Mouse (Mus musculus): ENCODE results near the gene Nfkbil1. TPM values are rescaled to one million over a fixed set of nuclear protein-coding genes. Genes with fewer than 3 reads are reported as not detected.

The Nfkbil1 gene
- total RNA-seq, 2 experiments from 2014 or later: 7.0 to 7.2 TPM

- DNase-seq (ENCODE audit: low spot score): peak; percentile 63
These were observed 18.9 kb upstream of the Nfkbil1 start for GRCm38 (mm10) chr17:35254241-35255098.

DNA sequence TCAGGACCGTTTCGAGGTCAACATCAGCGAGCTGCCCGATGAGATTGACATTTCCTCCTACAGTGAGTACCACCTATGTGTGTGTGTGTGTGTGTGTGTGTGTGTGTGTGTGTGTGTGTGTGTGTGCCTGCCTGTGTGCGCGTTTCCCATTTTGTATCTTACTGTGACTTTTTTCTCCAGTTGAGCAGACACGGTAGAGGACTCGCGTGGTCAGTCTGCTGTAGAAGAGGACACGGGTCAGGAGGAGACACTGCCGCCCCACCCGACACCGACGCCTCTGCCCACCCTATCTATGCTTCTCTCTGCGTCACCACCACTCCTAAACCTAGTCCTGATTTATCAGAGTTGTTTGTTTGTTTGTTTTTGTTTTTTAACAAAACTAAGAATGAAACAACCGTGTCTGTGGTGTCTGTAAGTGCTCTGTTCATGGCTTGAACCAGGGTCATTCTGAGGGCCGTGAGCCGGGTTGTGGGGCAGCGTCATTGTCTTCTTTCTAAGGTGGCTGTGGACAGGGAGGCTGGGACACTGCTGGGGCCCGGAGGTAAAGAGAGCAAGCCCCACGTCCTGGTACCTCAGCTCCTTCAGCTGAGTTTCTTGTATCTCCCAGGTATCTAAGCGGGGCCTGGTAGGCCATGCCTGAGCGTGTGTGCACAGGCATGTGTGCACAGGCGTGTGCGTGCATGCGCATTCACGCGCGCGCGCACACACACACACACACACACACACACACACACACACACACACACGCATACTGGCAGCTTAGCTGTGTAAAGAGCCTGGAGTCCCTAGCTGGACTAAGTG, 17.9 kb upstream of the Nfkbil1 start:
- DNase-seq (ENCODE audit: low spot score): no peak

DNA sequence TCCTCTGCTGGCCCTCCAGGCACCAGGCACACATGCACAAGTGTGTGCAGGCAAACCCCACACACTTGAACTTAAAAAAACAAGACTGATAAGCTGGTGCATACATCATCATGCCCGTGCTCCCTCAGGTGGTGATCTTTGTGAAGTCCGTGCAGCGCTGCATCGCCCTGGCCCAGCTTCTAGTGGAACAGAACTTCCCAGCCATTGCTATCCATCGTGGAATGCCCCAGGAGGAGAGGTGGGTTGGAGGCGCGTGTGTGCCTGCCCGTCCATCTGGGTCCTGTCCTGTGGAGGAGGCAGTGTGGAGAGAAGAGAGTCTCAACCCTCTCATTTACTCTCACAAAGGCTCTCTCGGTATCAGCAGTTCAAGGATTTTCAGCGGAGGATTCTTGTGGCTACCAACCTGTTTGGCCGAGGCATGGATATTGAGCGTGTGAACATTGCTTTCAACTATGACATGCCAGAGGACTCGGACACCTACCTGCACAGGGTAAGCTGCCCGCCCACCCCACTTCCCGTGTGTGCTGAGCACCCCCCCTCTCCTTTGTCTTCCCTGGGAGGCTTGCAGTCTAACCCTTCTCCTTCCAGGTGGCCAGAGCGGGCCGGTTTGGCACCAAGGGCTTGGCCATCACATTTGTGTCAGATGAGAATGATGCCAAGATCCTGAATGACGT, 17.2 kb upstream of the Nfkbil1 start:
- no peak for DNase-seq (ENCODE audit: low spot score)

- no peak for DNase-seq (ENCODE audit: low spot score)
These were observed 16.4 kb upstream of the Nfkbil1 start for GRCm38 (mm10) chr17:35251981-35252380.

- DNase-seq (ENCODE audit: low spot score): no peak
These were observed 15.6 kb upstream of the Nfkbil1 start for GRCm38 (mm10) chr17:35251162-35251719.

DNA sequence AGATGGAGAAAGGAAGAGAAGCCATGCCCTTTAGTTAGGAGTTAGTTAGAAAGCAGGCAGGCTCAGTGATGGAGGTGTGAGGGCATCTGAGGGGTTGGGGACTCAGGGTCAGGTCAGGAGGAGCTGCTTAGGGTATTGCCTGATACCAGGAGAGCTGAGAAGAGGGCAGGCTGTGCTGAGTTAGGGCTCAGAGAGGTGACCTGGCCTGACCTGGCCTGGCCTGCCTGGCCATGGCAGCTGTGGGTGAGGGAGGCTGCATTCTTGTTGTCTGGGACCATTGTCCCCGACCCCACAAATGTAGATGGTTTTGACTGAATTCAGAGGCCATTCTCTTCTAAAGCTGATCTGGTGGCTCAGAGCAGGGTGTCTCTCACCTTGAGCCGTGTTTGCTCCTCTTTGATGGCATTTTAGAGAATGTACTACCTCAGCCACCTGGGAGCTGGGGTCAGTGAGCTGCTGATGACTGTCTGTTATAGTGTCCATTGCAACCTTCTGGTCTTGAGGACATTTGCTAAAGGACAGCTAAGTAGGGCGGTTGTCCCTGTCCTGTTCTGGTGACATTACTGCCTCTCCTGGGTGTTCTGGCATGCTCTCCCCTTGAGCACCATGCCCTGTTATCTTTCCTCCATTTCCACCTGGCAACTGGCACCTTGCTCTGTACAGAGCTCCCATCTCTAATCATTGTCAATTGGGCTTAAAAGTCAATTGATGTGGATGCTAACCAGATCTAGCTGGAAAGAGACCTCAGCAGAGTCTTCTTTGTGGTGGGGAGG, 14.9 kb upstream of the Nfkbil1 start:
- no peak for DNase-seq (ENCODE audit: low spot score)

GRCm38 (mm10) chr17:35249451-35250197, 14.0 kb upstream of the Nfkbil1 start:
- DNase-seq (ENCODE audit: low spot score): no peak

- no peak for DNase-seq (ENCODE audit: low spot score)
These were observed 13.4 kb upstream of the Nfkbil1 start for GRCm38 (mm10) chr17:35248986-35249385.

- no peak for DNase-seq (ENCODE audit: low spot score)
These were observed 11.6 kb upstream of the Nfkbil1 start for GRCm38 (mm10) chr17:35247144-35247543.

DNA sequence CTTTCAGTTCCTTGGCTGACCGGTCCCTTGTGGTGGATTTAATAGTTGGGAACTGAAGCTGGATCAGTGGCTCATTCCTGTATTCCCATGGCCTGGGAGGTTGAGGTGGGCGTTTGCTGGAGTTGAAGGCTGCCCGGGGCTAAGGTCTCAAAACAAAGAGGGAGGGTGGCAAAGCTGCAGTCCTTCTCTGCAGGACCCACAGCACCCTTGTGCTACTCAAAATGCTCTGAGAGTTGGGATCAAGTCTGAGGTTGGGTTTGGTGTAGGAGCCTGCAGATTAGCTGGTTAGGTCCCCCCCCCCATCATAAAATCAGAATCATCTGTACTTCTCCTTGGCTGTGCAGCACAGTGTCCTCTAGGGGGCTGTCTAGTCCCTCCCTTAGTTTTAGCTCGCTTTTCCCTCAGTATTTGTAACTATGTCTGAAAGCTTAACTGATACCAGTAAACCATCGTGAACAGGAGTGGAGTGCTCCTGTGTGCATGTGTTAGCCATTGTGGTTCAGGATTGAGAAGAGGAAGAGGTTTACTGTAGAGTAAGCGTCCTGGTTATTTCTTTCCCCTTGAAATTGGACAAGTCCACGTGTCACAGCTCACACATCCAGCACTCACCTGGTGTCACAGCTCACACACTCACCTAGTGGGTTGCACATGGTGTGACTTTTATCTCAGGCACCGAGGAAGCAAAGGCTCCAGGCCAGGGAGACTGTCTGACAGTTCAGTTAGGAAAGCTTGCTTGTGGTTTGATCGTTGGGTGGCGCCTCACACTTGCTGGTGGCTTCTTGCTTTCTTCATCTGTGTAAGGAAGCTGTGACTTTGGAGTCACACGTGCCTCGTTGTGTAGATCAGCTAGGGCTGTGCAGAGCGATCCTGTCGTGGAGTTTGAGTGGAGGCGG, 10.4 kb upstream of the Nfkbil1 start:
- DNase-seq (ENCODE audit: low spot score): no peak

GRCm38 (mm10) chr17:35244999-35245398, 9.4 kb upstream of the Nfkbil1 start:
- no peak for DNase-seq (ENCODE audit: low spot score)

DNA sequence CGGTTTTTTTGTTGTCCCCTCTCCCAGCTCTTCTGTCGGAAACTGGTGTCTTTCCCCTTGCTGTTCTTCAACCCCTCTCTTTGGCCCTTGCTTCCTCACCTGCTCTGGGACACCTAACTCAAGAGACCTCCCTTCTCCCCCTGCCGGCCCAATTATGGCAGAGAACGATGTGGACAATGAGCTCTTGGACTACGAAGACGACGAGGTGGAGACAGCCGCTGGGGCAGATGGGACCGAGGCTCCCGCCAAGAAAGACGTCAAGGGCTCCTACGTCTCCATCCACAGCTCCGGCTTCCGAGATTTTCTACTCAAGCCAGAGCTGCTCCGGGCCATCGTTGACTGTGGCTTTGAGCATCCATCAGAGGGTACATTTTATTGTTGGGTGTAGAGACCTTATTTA, 7.5 kb upstream of the Nfkbil1 start:
- DNase-seq (ENCODE audit: low spot score): peak; percentile 50

- DNase-seq (ENCODE audit: low spot score): no peak
These were observed 6.7 kb upstream of the Nfkbil1 start for GRCm38 (mm10) chr17:35242015-35242941.

GRCm38 (mm10) chr17:35241305-35242014, 5.9 kb upstream of the Nfkbil1 start, which contains the start of gene Ddx39b:
Gene Ddx39b (plus strand): TSS chr17:35241746.
- peak; percentile 95 for DNase-seq (ENCODE audit: low spot score)

GRCm38 (mm10) chr17:35240384-35241304, 5.1 kb upstream of the Nfkbil1 start:
- no peak for DNase-seq (ENCODE audit: low spot score)

DNA sequence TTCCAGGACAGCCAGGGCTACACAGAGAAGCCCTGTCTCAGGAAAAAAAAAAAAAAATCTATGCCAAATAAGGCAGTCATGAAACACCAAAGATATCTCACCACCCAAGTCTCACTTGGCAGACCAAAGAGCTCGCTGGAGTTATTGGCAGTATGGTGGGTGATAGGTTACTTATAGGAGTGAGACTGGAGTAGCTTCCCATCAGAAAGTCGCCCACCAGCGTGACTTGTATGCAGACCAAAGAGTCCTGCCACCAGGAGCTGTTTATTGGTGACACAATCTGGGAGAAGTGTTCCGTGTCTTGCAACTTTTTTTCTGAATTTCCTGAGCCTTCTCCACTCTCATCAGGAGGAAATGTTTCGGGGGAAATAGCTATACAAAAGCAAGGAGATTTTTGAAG, 4.1 kb upstream of the Nfkbil1 start:
- no peak for DNase-seq (ENCODE audit: low spot score)
